Mouse (Mus musculus) neutrophil, adult 65 days (primary cell): ENCODE data around the gene Dis3l2. TPM values are rescaled to one million over a fixed set of nuclear protein-coding genes. Genes with fewer than 3 reads are reported as not detected.

ENCODE experiments used
- total RNA-seq: library from RNA; stranded (reverse); gene quantifications from 2 replicates; pipeline ENCODE4 v1.2.4, GENCODE M21; 2023

The Dis3l2 gene
- 5.0 and 9.0 TPM in 2 replicates for total RNA-seq

DNA sequence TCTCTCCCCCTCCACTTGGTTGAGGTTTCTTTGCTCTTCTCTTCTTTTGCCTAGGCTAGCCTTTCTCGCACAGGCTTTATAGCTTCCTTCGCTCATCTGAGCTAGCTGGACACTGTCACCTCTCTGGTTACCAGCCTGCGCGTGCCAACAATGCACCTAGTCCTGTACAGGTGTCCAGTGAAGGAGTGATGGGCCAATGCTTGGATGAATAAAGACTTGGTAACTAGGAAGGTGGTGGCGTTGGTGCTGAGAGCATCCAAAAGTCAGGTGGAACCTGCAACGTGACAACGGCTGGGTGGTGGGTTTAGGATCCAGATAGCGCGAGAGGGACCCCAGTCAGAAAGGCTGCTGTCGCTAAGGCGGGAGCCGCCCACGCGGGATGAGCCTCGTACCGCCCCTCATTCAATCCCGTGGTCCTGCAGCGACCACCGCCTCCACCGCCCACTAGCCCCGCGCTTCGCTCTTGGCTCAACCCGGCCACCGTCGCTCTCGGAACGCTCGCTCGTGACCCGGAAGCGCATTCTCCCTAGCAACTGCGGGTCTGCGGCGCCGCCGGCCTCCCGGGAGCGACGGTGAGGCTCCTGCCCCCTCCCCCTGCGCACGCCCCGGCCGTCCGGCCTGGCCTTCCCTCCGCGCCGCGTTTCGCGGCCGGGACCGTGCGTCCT is at the start of gene Dis3l2:
Dis3l2 (plus strand) TSS at position 509 of the 665 bp plus-strand sequence.

DNA sequence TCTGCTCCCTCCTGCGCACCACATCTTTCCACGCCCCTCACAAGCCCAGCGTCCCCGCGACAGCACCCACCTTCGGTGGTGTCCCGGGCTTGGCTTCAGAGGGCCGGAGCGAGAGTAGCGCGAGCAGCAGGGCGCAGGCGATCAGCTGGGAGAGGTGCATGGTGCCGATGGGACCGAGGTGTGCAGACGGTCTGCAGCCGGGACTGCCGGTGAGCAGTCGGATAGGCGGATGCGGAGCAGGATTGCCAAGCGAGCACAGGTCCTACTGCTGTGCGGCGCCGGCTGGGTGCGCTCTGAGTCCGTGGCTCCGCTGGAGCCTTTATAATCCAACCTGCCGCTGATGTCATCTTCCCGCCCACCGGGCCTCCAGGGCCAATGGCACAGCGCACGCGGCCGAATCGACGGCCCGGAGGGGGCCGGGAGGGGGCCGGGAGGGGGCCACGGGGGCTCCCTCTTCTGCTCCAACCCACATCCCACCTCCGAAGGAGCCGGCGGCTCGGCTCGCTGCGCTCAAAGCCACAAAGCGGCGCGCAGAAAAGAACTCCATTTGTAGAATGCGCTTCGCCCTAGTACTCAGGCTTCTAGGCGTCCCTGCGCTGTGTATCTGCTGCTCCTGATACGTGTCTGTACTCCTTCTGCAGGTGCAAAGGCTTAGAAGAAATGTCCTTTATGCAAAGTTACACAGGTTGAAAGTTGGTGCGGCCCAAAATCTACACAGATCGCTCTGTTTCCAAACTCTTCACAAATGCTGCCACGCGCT is 33.1 kb upstream of the Dis3l2 start, which contains the start of gene Nppc:
Nppc (minus strand) TSS at position 293 of the 760 bp plus-strand sequence.

DNA sequence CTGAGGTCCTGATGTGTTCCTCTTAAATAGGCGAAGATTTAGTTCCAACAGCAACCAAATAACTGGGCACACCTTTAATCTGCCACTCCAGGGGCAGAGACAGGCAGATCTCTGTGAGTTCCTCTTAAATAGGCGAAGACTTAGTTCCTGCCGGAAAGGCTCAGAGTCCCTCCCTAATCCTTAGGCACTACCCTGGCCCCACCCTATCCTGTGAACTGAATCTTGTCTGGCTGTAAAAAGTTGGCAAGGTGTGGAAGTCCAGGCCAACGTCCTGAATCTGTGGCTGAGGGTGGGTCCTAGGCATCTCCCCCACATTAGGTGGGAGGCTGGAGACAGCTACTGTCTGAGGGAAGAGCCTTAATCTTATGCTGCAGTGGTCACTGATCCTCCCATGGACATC is 386.2 kb downstream of the Dis3l2 start, which contains the start of gene Alppl2:
Alppl2 (minus strand) TSS at position 101 of the 400 bp plus-strand sequence.

Other genes starting within 250 kb of the Dis3l2 start
- 804 and 893 TPM in 2 replicates for gene Ptma, start 177.1 kb upstream of the Dis3l2 start, total RNA-seq
- gene Pde6d, start 121.2 kb upstream of the Dis3l2 start, total RNA-seq = 17.5 and 19.8 TPM in 2 replicates
- gene Cops7b, start 120.9 kb upstream of the Dis3l2 start, total RNA-seq = 7.5 and 10.1 TPM in 2 replicates
- not detected in 2 replicates for gene Nppc, start 33.2 kb upstream of the Dis3l2 start, total RNA-seq